Mouse (Mus musculus): ENCODE results near the gene Olfr301.

Olfr301 gene

DNA sequence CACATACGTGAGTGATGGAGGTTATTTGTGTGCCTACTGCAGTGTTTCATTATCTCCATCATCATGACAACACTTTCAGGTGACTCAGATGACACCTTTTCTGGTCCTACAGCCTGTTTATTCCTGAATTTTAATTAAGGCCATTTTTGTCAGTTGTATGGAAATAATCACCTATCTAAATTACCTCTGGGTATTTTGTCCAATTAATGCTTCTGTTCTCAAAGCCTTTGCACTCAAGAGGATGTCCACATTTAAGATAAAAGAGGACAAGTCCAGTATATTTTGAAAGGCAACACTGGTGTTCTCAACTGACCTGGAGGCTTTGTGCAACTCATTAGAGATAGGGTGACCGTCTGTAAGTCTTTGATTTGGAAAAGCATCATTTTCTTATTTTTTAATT lies at the start of gene Olfr301:
Gene Olfr301, plus strand, starts transcription at position 301 of the 400 bp plus-strand sequence.
- DNase-seq: no peak

DNA sequence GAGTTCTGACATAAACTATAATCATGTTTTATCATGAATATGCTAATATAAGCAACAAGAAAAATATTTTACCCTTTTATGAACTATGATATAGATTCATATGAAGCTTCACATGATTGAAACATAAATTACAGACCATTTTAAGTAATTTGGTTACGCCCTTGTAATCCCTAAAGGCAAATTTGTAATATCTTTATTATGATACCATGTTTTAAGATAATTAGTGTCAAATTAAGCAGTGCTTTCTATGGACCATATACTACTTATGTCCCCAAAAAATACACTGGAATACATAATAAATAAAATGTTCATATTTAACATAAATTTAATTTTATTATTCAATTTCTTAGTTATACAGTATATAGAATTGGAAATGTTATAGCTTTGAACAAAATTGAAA lies 36.8 kb upstream of the Olfr301 start, which contains the start of gene Olfr305:
Gene Olfr305, minus strand, starts transcription at position 101 of the 400 bp plus-strand sequence.
- DNase-seq: no peak

DNA sequence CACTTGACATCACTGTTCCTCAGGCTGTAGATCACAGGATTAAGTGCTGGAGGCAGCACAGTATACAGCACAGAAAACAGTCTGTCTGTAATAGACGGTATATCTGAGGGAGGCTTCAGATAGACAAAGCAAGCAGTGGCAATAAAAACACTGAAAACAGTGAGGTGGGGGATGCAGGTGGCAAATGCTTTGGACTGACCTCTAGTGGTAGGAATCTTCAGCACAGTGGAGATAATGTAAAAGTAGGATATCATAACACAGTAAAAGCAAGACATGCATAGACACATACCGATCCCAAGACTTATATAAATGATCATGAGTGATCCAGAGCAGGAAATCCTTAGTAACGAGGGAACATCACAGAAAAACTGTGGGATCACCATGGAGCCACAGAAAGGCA lies 17.9 kb upstream of the Olfr301 start:
- no peak for DNase-seq

DNA sequence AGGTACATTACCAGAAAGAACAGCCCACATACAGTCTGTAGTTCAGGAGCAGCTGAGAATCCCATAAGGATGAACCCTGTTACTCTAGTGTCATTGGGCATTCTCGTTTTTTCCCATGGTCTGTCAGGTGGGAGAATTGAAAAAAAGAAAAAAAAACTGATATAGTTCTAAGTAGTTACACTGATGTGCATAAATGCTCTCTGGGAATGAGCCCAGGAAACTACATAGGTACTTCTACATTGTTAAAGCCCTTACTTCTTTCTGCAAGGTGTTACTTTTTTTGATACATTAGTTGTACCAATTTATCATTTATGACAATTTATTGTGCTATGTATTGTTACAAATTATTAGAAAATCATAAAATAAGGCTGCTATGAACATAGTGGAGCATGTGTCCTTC lies 17.1 kb upstream of the Olfr301 start, which contains the start of gene Olfr304:
Gene Olfr304, minus strand, starts transcription at position 101 of the 400 bp plus-strand sequence.
- no peak for DNase-seq

DNA sequence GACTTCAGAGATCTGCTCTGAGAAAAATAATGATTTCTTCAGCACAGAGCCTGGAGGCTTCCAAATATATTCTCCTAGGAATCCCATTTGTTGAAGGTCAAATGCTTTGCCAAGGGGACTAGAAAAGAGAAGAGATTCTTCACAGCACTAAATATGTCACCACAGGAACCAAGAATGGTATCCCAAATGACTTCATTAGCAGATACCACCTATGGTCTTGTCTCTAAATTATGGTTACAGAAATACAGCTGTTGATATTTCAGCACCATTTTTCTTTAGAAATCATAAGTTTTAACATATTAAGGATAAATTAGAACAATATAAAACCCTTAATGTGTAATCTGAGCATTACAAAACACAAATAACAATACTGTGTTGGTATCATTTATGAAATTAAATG lies 6.0 kb upstream of the Olfr301 start, which contains the start of gene Olfr303:
Gene Olfr303, minus strand, starts transcription at position 101 of the 400 bp plus-strand sequence.
- DNase-seq: no peak

DNA sequence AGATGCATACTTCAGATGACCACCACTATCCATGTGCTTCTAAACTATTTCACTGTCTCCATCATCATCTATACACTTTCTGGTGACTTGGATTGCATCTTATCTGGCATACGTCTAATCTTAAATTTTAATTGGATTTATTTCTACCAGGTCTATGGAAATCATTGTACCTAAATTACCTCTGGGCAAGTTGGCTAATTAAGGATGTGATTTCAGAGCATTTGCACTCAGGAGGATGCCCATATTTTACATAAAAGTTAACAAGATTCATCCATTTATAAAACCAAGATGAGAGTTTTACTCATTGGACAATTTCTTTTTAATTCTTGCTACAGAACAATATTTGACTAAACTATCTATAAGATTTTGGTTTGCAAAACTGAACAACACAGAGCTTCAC lies 56.0 kb downstream of the Olfr301 start, which contains the start of gene Olfr299:
Gene Olfr299, plus strand, starts transcription at position 301 of the 400 bp plus-strand sequence.
- DNase-seq: no peak

Measured in cerebellum, postnatal 36 days (tissue).